Mouse (Mus musculus) embryonic stem cell, embryonic (primary cell): ENCODE data around the gene Kntc1.

ENCODE experiments used
- CTCF ChIA-PET, 4 experiments: fragments of 300-600 bp in 2 of 4; fragments of 350-600 bp in 2 of 4; sonication (Branson Sonifier 250); formaldehyde crosslinking; loops; one replicate each; lab custom pipeline; 2022; ENCODE audit warnings: inconsistent platforms in 2 of 4; lab: Charles Lee
- POLR2A ChIA-PET, 4 experiments: fragments of 300-600 bp in 2 of 4; fragments of 350-600 bp in 2 of 4; sonication (Branson Sonifier 250); formaldehyde crosslinking; loops; one replicate each; lab custom pipeline; 2022; ENCODE audit warnings: antibody characterized with exemption in 4 of 4, inconsistent platforms in 1 of 4; lab: Charles Lee

Gene Kntc1

GRCm38 (mm10) chr5:123749065-123750064 lies at the start of gene Kntc1, which contains the start of gene Rsrc2:
Gene Kntc1, plus strand, starts transcription at chr5:123749716.
Gene Rsrc2, minus strand, starts transcription at chr5:123749414.
- CTCF ChIA-PET, result interaction anchor here in 3 of 4 experiments (0.6 to 1.4 kb wide), 6 partner anchors 13 to 1525 kb away, joined by 3 to 4 read pairs (median 3); no protein-coding TSS in a partner anchor
- POLR2A ChIA-PET, result interaction anchor here (0.5 to 16.0 kb wide), 137 partner anchors 9 to 1428 kb away, joined by 3 to 296 read pairs (median 5); partner anchors contain the start of genes Zcchc8 (in 4 of the 4), 2810006K23Rik (in 2 of the 4), Clip1 (in 2 of the 4) and Kmt5a (in 2 of the 4)

- POLR2A ChIA-PET, result interaction anchor here (0.6 to 7.1 kb wide), 16 partner anchors 9 to 228 kb away, joined by 3 to 49 read pairs (median 4); partner anchors contain the start of genes Zcchc8 (in 3 of the 4), Rsrc2 (in 2 of the 4), Kntc1 (in 1 of the 4) and Vps33a (in 1 of the 4)
- CTCF ChIA-PET, result interaction anchor here in 3 of 4 experiments (0.5 to 3.7 kb wide), 8 partner anchors 16 to 115 kb away, joined by 3 to 16 read pairs (median 6); partner anchors contain the start of gene Clip1 (in 1 of the 3)
These were observed 48.9 kb upstream of the Kntc1 start for GRCm38 (mm10) chr5:123700625-123701024.

GRCm38 (mm10) chr5:123708598-123708997 lies 40.9 kb upstream of the Kntc1 start:
- ChIA-PET CTCF (no interaction called here), POLR2A (interaction anchor here in 2 of 4 experiments (0.6 to 5.9 kb wide), 12 partner anchors 9 to 63 kb away, joined by 3 to 64 read pairs (median 5); partner anchors contain the start of genes Kntc1 (in 2 of the 2), Rsrc2 (in 2 of the 2) and Zcchc8 (in 2 of the 2))

GRCm38 (mm10) chr5:123709571-123709970 lies 39.9 kb upstream of the Kntc1 start:
- POLR2A ChIA-PET, result interaction anchor here (0.5 to 5.9 kb wide), 17 partner anchors 10 to 201 kb away, joined by 3 to 64 read pairs (median 4); partner anchors contain the start of genes Zcchc8 (in 3 of the 4), Kntc1 (in 2 of the 4), Rsrc2 (in 2 of the 4) and Clip1 (in 1 of the 4)

GRCm38 (mm10) chr5:123713782-123714181 lies 35.7 kb upstream of the Kntc1 start:
- ChIA-PET POLR2A (interaction anchor here in 2 of 4 experiments (1.5 to 12.8 kb wide), 5 partner anchors 9 to 32 kb away, joined by 4 to 296 read pairs (median 4); partner anchors contain the start of genes Kntc1 (in 1 of the 2) and Rsrc2 (in 1 of the 2)), CTCF (no interaction called here)

More at GRCm38 (mm10) chr5:123709571-123709970, 39.9 kb upstream of the Kntc1 start:
- CTCF ChIA-PET, result interaction anchor here in 2 of 4 experiments (1.0 to 2.8 kb wide), 3 partner anchors 10 to 85 kb away, joined by 3 to 17 read pairs (median 5); no protein-coding TSS in a partner anchor

- ChIA-PET POLR2A (interaction anchor here in 2 of 4 experiments (1.7 to 12.8 kb wide), 5 partner anchors 9 to 31 kb away, joined by 4 to 296 read pairs (median 10); partner anchors contain the start of genes Kntc1 (in 1 of the 2) and Rsrc2 (in 1 of the 2)), CTCF (interaction anchor here in 1 of 4 experiments (1.0 kb wide), 1 partner anchor 18 kb away, joined by 3 read pairs; no protein-coding TSS in a partner anchor)
These were observed 34.9 kb upstream of the Kntc1 start for GRCm38 (mm10) chr5:123714622-123715021.

- POLR2A ChIA-PET, result interaction anchor here (0.5 to 12.8 kb wide), 62 partner anchors 8 to 984 kb away, joined by 3 to 296 read pairs (median 4); partner anchors contain the start of genes Kntc1 (in 4 of the 4), Rsrc2 (in 4 of the 4), Clip1 (in 2 of the 4) and 2810006K23Rik (in 1 of the 4)
These were observed 28.9 kb upstream of the Kntc1 start, which contains the start of gene Zcchc8 for GRCm38 (mm10) chr5:123720328-123721311. Gene Zcchc8, minus strand, starts transcription at chr5:123721100.

GRCm38 (mm10) chr5:123723816-123724215 lies 25.7 kb upstream of the Kntc1 start:
- POLR2A ChIA-PET, result interaction anchor here (0.6 to 12.8 kb wide), 16 partner anchors 9 to 1263 kb away, joined by 3 to 296 read pairs (median 4); partner anchors contain the start of genes Kntc1 (in 3 of the 4), Rsrc2 (in 3 of the 4) and Rhof (in 1 of the 4)

More at GRCm38 (mm10) chr5:123720328-123721311, 28.9 kb upstream of the Kntc1 start, which contains the start of gene Zcchc8:
- CTCF ChIA-PET, result interaction anchor here in 2 of 4 experiments (0.6 to 1.5 kb wide), 6 partner anchors 10 to 50 kb away, joined by 3 to 6 read pairs (median 3); partner anchors contain the start of genes Kntc1 (in 1 of the 2) and Rsrc2 (in 1 of the 2)

GRCm38 (mm10) chr5:123730981-123731380 lies 18.5 kb upstream of the Kntc1 start:
- POLR2A ChIA-PET, result interaction anchor here (0.5 to 7.3 kb wide), 12 partner anchors 10 to 180 kb away, joined by 3 to 151 read pairs (median 6); partner anchors contain the start of genes Zcchc8 (in 3 of the 4), Kntc1 (in 2 of the 4) and Rsrc2 (in 2 of the 4)
- CTCF ChIA-PET, result interaction anchor here in 1 of 4 experiments (0.7 kb wide), 1 partner anchor 58 kb away, joined by 3 read pairs; no protein-coding TSS in a partner anchor

More at GRCm38 (mm10) chr5:123723816-123724215, 25.7 kb upstream of the Kntc1 start:
- CTCF ChIA-PET, result interaction anchor here in 2 of 4 experiments (0.6 to 1.3 kb wide), 3 partner anchors 9 to 659 kb away, joined by 3 to 5 read pairs (median 5); no protein-coding TSS in a partner anchor

- POLR2A ChIA-PET, result interaction anchor here in 2 of 4 experiments (0.6 to 16.0 kb wide), 11 partner anchors 10 to 682 kb away, joined by 3 to 296 read pairs (median 3); partner anchors contain the start of genes Zcchc8 (in 2 of the 2) and Sbno1 (in 1 of the 2)
- CTCF ChIA-PET, result interaction anchor here in 1 of 4 experiments (0.8 to 1.2 kb wide), 2 partner anchors 47 to 96 kb away, joined by 3 read pairs; no protein-coding TSS in a partner anchor
These were observed 5.2 kb upstream of the Kntc1 start for GRCm38 (mm10) chr5:123744358-123744757.

GRCm38 (mm10) chr5:123746253-123746652 lies 3.3 kb upstream of the Kntc1 start:
- ChIA-PET CTCF (interaction anchor here in 1 of 4 experiments (0.6 kb wide), 1 partner anchor 608 kb away, joined by 3 read pairs; no protein-coding TSS in a partner anchor), POLR2A (interaction anchor here in 3 of 4 experiments (0.7 to 16.0 kb wide), 28 partner anchors 7 to 1251 kb away, joined by 3 to 296 read pairs (median 5); partner anchors contain the start of gene Zcchc8 (in 3 of the 3))

GRCm38 (mm10) chr5:123747604-123748003 lies 1.9 kb upstream of the Kntc1 start:
- POLR2A ChIA-PET, result interaction anchor here in 3 of 4 experiments (0.7 to 16.0 kb wide), 23 partner anchors 8 to 1107 kb away, joined by 3 to 296 read pairs (median 6); partner anchors contain the start of gene Zcchc8 (in 3 of the 3)

GRCm38 (mm10) chr5:123748339-123749064 lies 1.0 kb upstream of the Kntc1 start:
- ChIA-PET CTCF (interaction anchor here in 1 of 4 experiments (0.6 to 1.4 kb wide), 3 partner anchors 28 to 684 kb away, joined by 3 read pairs; no protein-coding TSS in a partner anchor), POLR2A (interaction anchor here (0.6 to 16.0 kb wide), 124 partner anchors 7 to 975 kb away, joined by 3 to 296 read pairs (median 5); partner anchors contain the start of genes Zcchc8 (in 4 of the 4), 2810006K23Rik (in 2 of the 4), Clip1 (in 2 of the 4) and Kmt5a (in 2 of the 4))

More at GRCm38 (mm10) chr5:123747604-123748003, 1.9 kb upstream of the Kntc1 start:
- CTCF ChIA-PET, result interaction anchor here in 1 of 4 experiments (0.6 kb wide), 1 partner anchor 254 kb away, joined by 3 read pairs; no protein-coding TSS in a partner anchor

GRCm38 (mm10) chr5:123765506-123765905 lies 16.0 kb downstream of the Kntc1 start:
- ChIA-PET POLR2A (no interaction called here), CTCF (no interaction called here)
